Mouse (Mus musculus) CH12.LX (cell line): ENCODE measurements at regions not wholly inside any gene's neighbourhood (a gene's known extent, or its start where the extent isn't known, plus 50 kb on each side); places are given as distances from the start of the nearest gene placed in this dataset.

Source experiments
- DNase-seq: peaks from one replicate; pipeline ENCODE4 v3.0.0-alpha.2; 2013; ENCODE audit errors: extremely low read depth
- H3K27ac ChIP-seq: 2 replicates; pipeline ENCODE4 v1.5.1; 2012; ENCODE audit warnings: low read depth, mild to moderate bottlenecking, control low read depth, moderate library complexity; ENCODE audit not compliant: insufficient read depth
- H3K27me3 ChIP-seq: replicated peaks from 2 replicates; pipeline ENCODE3; 2012; ENCODE audit warnings: inconsistent platforms
- H3K36me3 ChIP-seq, 2 experiments: replicated peaks in 1 of 2; 2 replicates each; pipeline versions ENCODE3 to v1.6.1; 2012; ENCODE audit warnings: inconsistent platforms in 1 of 2, low read length in 1 of 2, mild to moderate bottlenecking in 1 of 2, mixed read lengths in 1 of 2, moderate library complexity in 1 of 2; ENCODE audit not compliant: control insufficient read depth in 1 of 2, insufficient read depth in 1 of 2
- H3K4me1 ChIP-seq, 2 experiments: 2 replicates each; pipeline ENCODE4 v1.6.1; 2012; ENCODE audit warnings: inconsistent platforms in 1 of 2, moderate library complexity in 1 of 2; ENCODE audit not compliant: insufficient read depth in 2 of 2, control insufficient read depth in 1 of 2
- H3K4me2 ChIP-seq: 2 replicates; pipeline ENCODE4 v1.6.1; 2012; ENCODE audit warnings: low read depth, mild to moderate bottlenecking, control low read depth; ENCODE audit not compliant: poor library complexity, insufficient read depth, severe bottlenecking
- H3K4me3 ChIP-seq, 3 experiments: fragments of 150-350 bp in 1 of 3; sonication (generic) in 1 of 3; replicated peaks in 1 of 3; 2 replicates each; pipeline versions ENCODE3 to v1.5.1; 2011 to 2012; ENCODE audit warnings: low read depth in 2 of 3, low read length in 2 of 3, mild to moderate bottlenecking in 2 of 3, moderate library complexity in 2 of 3, control low read depth in 1 of 3, improper control_type of control experiment in 1 of 3, inconsistent platforms in 1 of 3, mixed read lengths in 1 of 3; ENCODE audit not compliant: poor library complexity in 1 of 3
- H3K79me2 ChIP-seq: replicated peaks from 2 replicates; pipeline ENCODE4 v1.6.1; 2012; ENCODE audit warnings: mild to moderate bottlenecking, moderate library complexity; ENCODE audit not compliant: control insufficient read depth, poor library complexity, insufficient read depth, severe bottlenecking; ENCODE audit errors: extremely low read depth
- H3K9ac ChIP-seq: 2 replicates; pipeline ENCODE4 v1.6.1; 2012; ENCODE audit warnings: low read depth, mild to moderate bottlenecking, control low read depth, moderate library complexity; ENCODE audit not compliant: insufficient read depth
- H3K9me3 ChIP-seq: replicated peaks from 2 replicates; pipeline ENCODE3; 2012; ENCODE audit warnings: low read length, inconsistent platforms, mixed read lengths
- BHLHE40 ChIP-seq: IDR thresholded peaks from 2 replicates; pipeline ENCODE4 v1.6.1; 2011; ENCODE audit warnings: mild to moderate bottlenecking, low read depth, low read length, improper control_type of control experiment
- CTCF ChIP-seq, 2 experiments: IDR thresholded peaks in 1 of 2; conservative IDR thresholded peaks in 1 of 2; 2 replicates each; pipeline ENCODE4 v1.5.1; 2011 to 2012; ENCODE audit warnings: low read depth in 2 of 2, low read length in 2 of 2, improper control_type of control experiment in 1 of 2, inconsistent platforms in 1 of 2, mild to moderate bottlenecking in 1 of 2, moderate library complexity in 1 of 2
- EP300 ChIP-seq: IDR thresholded peaks from 2 replicates; pipeline ENCODE4 v1.6.1; 2011; ENCODE audit warnings: low read length, improper control_type of control experiment
- ETS1 ChIP-seq: conservative IDR thresholded peaks from 2 replicates; pipeline ENCODE4 v1.6.1; 2012; ENCODE audit warnings: low read depth, mild to moderate bottlenecking, inconsistent platforms, low read length, improper control_type of control experiment, moderate library complexity
- GABPA ChIP-seq: IDR thresholded peaks from 2 replicates; pipeline ENCODE4 v1.6.1; 2012; ENCODE audit warnings: low read depth, low read length, improper control_type of control experiment, inconsistent platforms; ENCODE audit not compliant: insufficient replicate concordance
- HCFC1 ChIP-seq: IDR thresholded peaks from 2 replicates; pipeline ENCODE4 v1.6.1; 2012; ENCODE audit warnings: low read depth, mild to moderate bottlenecking, inconsistent platforms, low read length, improper control_type of control experiment
- IRF4 ChIP-seq: IDR thresholded peaks from 2 replicates; pipeline ENCODE4 v1.6.1; 2014; ENCODE audit warnings: low read depth, mild to moderate bottlenecking, inconsistent platforms, low read length, improper control_type of control experiment
- JUND ChIP-seq: conservative IDR thresholded peaks from 2 replicates; pipeline ENCODE4 v1.6.1; 2011; ENCODE audit warnings: low read depth, low read length, improper control_type of control experiment
- KAT2A ChIP-seq: IDR thresholded peaks from 2 replicates; pipeline ENCODE4 v1.6.1; 2012; ENCODE audit warnings: low read length, improper control_type of control experiment, inconsistent platforms; ENCODE audit not compliant: insufficient replicate concordance
- MAFK ChIP-seq: IDR thresholded peaks from 2 replicates; pipeline ENCODE4 v1.6.1; 2011; ENCODE audit warnings: low read length, improper control_type of control experiment; ENCODE audit not compliant: insufficient replicate concordance
- MAZ ChIP-seq: IDR thresholded peaks from 2 replicates; pipeline ENCODE4 v1.6.1; 2012; ENCODE audit warnings: low read depth, mild to moderate bottlenecking, inconsistent platforms, low read length, improper control_type of control experiment, moderate library complexity
- MXI1 ChIP-seq: IDR thresholded peaks from 2 replicates; pipeline ENCODE4 v1.6.1; 2011; ENCODE audit warnings: mild to moderate bottlenecking, low read depth, low read length, improper control_type of control experiment
- NRF1 ChIP-seq: IDR thresholded peaks from 2 replicates; pipeline ENCODE4 v1.6.1; 2014; ENCODE audit warnings: low read depth, mild to moderate bottlenecking, inconsistent platforms, low read length, improper control_type of control experiment, moderate library complexity
- POLR2A ChIP-seq: IDR thresholded peaks from 2 replicates; pipeline ENCODE4 v1.6.1; 2011; ENCODE audit warnings: low read depth, mild to moderate bottlenecking, improper control_type of control experiment, low read length
- RAD21 ChIP-seq: IDR thresholded peaks from 2 replicates; pipeline ENCODE4 v1.6.1; 2011; ENCODE audit warnings: low read depth, mild to moderate bottlenecking, low read length, improper control_type of control experiment, moderate library complexity
- UBTF ChIP-seq: IDR thresholded peaks from 2 replicates; pipeline ENCODE4 v1.6.1; 2012; ENCODE audit warnings: low read depth, mild to moderate bottlenecking, inconsistent platforms, low read length, improper control_type of control experiment, moderate library complexity
- USF2 ChIP-seq: conservative IDR thresholded peaks from 2 replicates; pipeline ENCODE4 v1.6.1; 2011; ENCODE audit warnings: low read depth, low read length, improper control_type of control experiment
- ZC3H11A ChIP-seq: IDR thresholded peaks from 2 replicates; pipeline ENCODE4 v1.6.1; 2012; ENCODE audit warnings: low read depth, mild to moderate bottlenecking, inconsistent platforms, low read length, improper control_type of control experiment
- ZKSCAN1 ChIP-seq: IDR thresholded peaks from 2 replicates; pipeline ENCODE4 v1.6.1; 2012; ENCODE audit warnings: low read depth, inconsistent platforms, low read length, improper control_type of control experiment, borderline replicate concordance
- ZMIZ1 ChIP-seq: IDR thresholded peaks from 2 replicates; pipeline ENCODE4 v1.6.1; 2012; ENCODE audit warnings: low read depth, mild to moderate bottlenecking, inconsistent platforms, low read length, improper control_type of control experiment
- dilution Hi-C: fragments of 300-500 bp; cut with MboI; formaldehyde crosslinking; loops from 2 replicates; pipeline ENCODE4 v1.14.3; 2020; ENCODE audit warnings: low sequenced_read_pairs; ENCODE audit not compliant: extremely low pct_unique_long_range_greater_than_20kb, extremely low pct_ligation_motif_present
- in situ Hi-C: fragments of 300-500 bp; cut with MboI; formaldehyde crosslinking; loops from 3 replicates; pipeline ENCODE4 v1.14.3; 2019; ENCODE audit warnings: low sequenced_read_pairs, low pct_ligation_motif_present, low pct_unique_long_range_greater_than_20kb, mixed read lengths

DNA sequence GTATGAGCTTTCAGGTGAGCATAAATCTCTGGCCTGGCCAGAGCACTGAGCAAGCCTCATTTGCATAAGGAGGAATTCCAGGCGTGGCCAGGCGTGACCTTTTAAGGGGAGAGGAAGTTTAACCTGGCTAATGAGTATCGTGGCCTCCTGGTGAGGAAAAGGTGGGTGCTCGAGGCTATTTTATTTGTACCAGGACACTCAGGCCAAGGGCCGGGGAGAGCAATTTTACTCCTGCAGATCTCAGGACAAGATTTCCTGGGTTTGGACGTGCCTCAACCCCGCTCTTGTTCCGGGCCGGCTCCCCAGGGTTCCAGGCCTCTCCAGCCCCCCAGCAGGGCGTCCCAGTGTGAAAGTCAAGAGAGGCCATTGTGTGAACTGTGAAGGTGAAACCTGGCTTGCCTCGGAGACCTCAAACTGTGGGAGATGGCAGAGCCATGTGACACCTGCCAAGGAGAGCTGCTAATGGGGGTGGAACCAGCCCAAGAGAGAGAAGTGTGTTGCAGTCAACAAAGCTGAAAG is 54.3 kb upstream of the Hs6st1 start:
- H3K4me2 ChIP-seq = no peak overlapping the region
- in situ Hi-C loops = no loop called here
- H3K27me3 ChIP-seq = no peaks in the 10 kb centered on the region
- H3K9ac ChIP-seq = no peak overlapping the region
- no peak overlapping the region for H3K27ac ChIP-seq
- TF ChIP-seq ZKSCAN1 (no peak), KAT2A (no peak), RAD21 (no peak), IRF4 (no peak)
- dilution Hi-C loops = no loop called here
- peaks cover 4 to 13% of the 10 kb centered on the region in 2 experiments; a peak in 3 of 4 replicates for H3K4me1 ChIP-seq
- H3K4me3 ChIP-seq = no peak overlapping the region
- no peak for DNase-seq
- H3K36me3 ChIP-seq = no peaks in the 10 kb centered on the region
- no peaks in the 10 kb centered on the region for H3K79me2 ChIP-seq
- no peaks in the 10 kb centered on the region for H3K9me3 ChIP-seq

DNA sequence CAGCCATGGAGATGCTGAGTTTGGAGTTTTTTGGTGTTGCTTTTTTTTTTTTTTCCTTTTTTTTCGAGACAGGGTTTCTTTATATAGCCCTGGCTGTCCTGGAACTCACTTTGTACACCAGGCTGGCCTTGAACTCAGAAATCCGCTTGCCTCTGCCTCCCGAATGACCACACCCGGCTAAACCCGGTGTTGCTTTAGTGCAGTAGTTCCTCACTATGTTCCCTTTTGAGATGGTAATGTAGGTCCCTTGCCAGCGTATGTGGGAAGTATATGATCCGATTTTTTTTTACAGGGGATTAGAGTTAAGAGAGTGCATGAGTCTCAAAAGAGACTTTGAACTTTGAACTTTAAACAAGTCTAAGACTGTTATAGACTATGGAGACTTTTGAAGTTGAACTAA is 53.8 kb upstream of the Hs6st1 start:
- no peak overlapping the region for H3K27ac ChIP-seq
- TF ChIP-seq CTCF (conservative IDR thresholded peaks at IDR 0.05 in 1 of 2, IDR thresholded peaks at IDR 0.05 in 1 of 2; ENCODE audit: low read depth in 2 of 2, low read length in 2 of 2) (no peak), HCFC1 (no peak)
- H3K79me2 ChIP-seq = no peaks in the 10 kb centered on the region
- no peak overlapping the region for H3K9ac ChIP-seq
- no peak overlapping the region for H3K4me3 ChIP-seq
- peaks cover 4 to 13% of the 10 kb centered on the region in 2 experiments; a peak in 3 of 4 replicates for H3K4me1 ChIP-seq
- DNase-seq = no peak
- no peaks in the 10 kb centered on the region for H3K27me3 ChIP-seq
- in situ Hi-C loops = no loop called here
- dilution Hi-C loops = no loop called here
- peaks cover 4% of the 10 kb centered on the region for H3K9me3 ChIP-seq
- H3K4me2 ChIP-seq = no peak overlapping the region
- no peaks in the 10 kb centered on the region for H3K36me3 ChIP-seq

DNA sequence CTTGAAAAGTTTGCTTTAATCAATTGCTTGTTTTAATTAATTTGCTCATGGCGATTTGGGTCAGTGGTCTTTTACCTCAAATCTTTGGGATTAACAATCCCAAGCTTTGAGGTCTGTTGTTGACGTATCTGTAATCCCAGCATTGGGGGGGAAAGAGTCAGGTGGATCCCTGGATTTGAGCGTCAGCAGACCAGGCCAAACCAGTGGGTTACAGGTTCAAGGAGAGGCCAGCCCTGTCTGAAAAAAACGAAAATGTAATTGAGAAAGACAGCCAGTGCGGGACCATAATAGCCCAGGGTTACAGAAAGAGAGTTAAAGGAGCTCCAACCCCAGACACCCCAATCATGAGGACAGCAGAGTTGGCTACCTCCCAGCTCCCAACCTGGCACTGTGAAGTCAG is 53.0 kb upstream of the Hs6st1 start:
- dilution Hi-C loops (no loop called here), in situ Hi-C loops (no loop called here)
- Histone ChIP-seq H3K4me2 (no peak overlapping the region), H3K27ac (no peak overlapping the region), H3K9me3 (peaks cover 4% of the 10 kb centered on the region), H3K4me3 (no peak overlapping the region), H3K79me2 (no peaks in the 10 kb centered on the region), H3K9ac (no peak overlapping the region), H3K4me1 (peaks cover 4 to 13% of the 10 kb centered on the region in 2 experiments; a peak in 3 of 4 replicates), H3K27me3 (no peaks in the 10 kb centered on the region), H3K36me3 (no peaks in the 10 kb centered on the region)
- DNase-seq = no peak
- TF ChIP-seq ETS1 (no peak), MXI1 (no peak), JUND (no peak), BHLHE40 (no peak), EP300 (no peak), GABPA (no peak), ZC3H11A (no peak), UBTF (no peak), USF2 (no peak), IRF4 (no peak), ZMIZ1 (no peak), MAFK (no peak), NRF1 (no peak), POLR2A (no peak), MAZ (no peak)
